Mouse (Mus musculus) CD4-positive, CD25-positive, alpha-beta regulatory T cell, adult 2 months (primary cell): ENCODE data around the gene Kctd11.

Experiments used
- DNase-seq: peaks from one replicate; pipeline ENCODE4 v3.0.0-alpha.2; 2012; ENCODE audit warnings: low read depth, low spot score

Kctd11 gene

DNA sequence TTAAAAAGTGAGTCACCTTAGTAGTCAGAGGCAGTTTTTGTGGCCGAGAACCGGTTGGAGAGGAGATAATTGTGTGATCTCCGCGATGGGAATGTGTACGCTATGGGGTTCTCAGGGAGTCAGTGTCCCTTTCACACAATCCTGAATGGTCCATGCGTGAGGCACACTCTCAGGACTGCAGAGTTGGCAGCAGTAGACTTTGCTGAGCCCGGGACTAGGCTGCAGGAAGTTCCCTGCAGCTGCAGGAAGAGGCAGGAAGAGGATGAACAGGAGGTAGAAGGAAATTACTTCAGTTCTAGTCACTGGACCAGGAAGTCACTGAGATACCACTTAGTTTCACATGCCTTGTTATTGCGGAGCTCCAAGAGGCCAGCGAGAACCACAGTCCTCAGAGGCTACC, 32.1 kb downstream of the Kctd11 start:
- DNase-seq, result no peak

DNA sequence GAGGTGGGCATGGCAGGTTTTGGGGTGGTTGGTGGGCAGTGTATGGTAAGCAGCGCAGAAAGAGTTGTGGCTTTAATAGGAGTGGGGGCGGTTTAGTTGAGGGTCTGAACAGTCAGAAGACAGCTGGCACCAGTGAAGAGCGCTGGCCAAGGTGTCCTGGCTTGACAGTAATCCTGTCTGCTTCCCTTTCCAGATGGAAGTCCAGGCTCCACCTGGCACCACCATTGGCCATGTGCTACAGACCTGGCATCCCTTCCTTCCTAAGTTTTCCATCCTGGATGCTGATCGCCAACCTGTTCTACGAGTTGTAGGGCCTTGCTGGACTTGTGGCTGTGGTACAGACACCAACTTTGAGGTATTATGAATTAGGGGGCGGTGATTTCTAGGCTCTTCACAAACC, 33.2 kb downstream of the Kctd11 start:
- no peak for DNase-seq

DNA sequence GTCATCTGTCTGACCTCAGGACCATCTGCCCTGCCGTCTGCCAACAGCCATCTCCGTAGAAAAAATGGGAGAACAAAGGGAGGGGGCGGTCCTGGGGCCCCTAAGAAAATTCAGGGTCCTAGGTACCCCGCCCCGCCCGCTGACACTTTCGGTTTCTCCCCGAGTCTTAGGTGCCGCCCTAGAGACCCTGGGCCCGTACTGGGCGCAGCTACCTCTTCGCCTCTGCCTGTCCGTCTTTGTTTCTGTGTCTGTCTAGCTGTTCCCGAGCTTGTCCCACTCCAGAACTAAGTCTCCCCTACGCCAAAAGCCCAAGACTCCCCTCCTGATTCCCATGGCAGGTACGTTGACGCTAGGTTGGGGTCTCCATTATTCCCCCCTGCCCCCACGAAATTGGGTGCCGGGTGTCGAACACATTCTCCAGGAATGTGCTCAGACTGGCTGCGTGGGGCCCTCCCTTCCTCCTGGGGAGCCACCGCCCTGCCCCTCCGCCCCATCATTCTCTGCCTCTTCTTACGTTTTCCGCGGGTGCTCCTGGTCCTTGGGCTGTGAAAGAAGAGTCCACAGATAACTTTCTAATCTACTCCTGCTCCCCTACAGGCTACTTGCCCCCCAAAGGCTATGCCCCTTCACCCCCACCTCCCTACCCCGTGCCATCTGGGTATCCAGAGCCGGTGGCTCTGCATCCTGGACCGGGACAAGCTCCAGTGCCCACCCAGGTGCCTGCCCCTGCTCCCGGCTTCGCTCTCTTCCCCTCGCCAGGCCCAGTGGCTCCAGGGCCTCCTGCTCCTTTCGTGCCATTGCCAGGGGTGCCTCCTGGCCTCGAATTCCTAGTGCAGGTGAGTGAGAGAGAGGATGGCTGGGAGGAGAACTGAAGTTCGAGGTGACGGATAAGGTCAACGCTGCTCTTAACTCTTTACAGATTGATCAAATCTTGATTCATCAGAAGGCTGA, 34.2 kb downstream of the Kctd11 start:
- peak; percentile 75 for DNase-seq

DNA sequence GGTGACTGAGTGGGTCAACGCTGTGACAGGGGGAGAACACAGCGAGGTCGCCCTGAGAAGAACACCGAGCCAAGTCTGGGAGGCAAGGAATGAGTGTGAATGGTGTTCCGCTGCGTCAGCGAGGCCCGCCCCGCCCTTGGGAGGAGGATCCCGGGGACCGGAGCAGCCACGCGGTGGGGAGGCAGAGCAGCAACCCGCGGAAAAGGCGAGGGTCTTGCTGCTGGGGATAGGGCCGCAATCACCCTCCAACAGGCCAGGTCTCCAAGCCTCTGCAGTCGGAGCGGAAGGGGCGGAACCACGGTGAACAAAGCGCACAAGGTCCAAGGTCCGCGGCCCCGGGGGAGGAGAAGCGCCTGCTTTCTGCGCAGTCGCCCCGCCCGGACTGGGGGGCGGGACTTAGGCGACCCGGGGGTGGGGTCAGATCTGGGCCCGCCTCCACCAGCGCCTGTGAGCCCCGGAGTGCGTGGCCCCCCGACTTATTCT, 35.0 kb downstream of the Kctd11 start, which contains the start of gene Plscr3:
Plscr3 (plus strand) TSS at position 179 of the 483 bp plus-strand sequence.
- peak; percentile 89 for DNase-seq

DNA sequence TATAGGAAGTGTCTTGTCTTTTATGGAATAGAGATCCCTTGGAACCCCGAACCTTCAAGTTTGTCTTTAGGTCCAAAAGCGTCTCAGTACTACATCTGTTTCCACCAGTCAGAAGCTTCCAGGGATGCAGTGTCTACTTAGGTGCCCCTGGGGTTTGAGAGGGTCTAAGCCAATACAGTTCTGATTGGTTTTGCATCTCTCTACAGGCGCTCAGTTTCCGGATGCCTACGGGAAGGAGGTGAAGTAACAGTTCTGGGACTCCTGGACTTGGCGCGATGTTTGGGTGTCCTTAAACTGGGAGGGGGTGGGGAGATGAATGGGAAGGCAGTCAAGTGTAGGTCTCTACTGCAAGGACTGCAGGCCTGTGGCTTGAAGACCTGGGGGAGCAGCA, 42.5 kb downstream of the Kctd11 start:
- no peak for DNase-seq

DNA sequence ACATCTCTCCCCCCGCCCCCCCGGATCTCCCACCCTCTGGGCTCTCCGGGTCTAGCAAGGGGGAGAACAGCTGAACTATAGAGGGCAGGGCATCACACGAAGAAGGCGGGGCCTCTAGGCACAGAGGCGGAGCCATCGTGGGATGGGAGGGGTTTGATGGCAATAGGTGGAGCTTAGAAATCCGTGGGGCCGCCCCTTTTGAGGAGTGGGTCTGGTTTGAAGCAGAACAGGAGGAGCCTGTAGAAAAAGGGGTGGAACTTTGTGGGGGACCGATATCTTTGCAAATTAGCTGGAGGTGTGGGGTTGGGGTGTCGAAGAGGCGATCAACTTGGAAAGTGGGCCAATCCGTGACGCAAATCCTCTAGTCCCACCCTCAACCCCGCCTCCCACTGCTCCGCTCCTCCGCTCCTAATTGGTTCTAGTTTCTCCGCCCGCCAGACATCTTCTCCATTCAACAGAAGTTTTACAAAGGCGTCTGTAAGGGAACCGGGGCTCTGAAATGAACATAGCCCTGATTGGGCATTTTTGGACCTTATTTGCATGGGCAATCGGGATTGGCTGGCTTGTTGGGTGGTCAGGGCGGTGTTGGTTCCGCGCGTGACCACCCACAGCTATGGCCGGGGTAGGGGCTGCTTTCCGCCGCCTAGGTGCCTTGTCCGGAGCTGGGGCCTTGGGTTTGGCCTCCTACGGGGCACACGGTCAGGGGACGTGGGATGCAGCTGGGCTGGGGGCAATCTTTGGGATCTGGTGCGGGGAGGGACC, 43.1 kb downstream of the Kctd11 start, which contains the start of gene Tmem256:
Tmem256 (plus strand) TSS at position 563 of the 762 bp plus-strand sequence.
- DNase-seq, result peak; percentile 96

DNA sequence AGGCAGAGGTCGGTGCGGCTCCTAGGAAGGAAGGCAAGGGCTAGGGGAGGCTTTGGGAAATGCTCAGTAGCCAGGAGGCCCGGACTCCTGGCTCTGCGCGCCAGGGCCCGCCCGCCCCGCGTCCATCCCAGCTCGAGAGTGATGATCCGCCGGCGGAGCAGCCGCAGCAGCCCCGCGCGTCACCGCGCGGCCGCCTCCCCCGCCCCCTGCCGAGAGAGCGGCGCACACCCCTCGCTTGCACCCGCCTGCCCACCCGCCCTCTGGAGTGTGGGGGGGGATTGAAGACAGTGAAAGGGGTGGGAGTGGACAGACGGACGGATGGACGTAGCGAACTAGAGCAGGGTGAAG, 43.6 kb downstream of the Kctd11 start, which contains the start of gene Nlgn2:
Nlgn2 (minus strand) TSS at position 181 of the 348 bp plus-strand sequence.
- DNase-seq, result peak; percentile 82

DNA sequence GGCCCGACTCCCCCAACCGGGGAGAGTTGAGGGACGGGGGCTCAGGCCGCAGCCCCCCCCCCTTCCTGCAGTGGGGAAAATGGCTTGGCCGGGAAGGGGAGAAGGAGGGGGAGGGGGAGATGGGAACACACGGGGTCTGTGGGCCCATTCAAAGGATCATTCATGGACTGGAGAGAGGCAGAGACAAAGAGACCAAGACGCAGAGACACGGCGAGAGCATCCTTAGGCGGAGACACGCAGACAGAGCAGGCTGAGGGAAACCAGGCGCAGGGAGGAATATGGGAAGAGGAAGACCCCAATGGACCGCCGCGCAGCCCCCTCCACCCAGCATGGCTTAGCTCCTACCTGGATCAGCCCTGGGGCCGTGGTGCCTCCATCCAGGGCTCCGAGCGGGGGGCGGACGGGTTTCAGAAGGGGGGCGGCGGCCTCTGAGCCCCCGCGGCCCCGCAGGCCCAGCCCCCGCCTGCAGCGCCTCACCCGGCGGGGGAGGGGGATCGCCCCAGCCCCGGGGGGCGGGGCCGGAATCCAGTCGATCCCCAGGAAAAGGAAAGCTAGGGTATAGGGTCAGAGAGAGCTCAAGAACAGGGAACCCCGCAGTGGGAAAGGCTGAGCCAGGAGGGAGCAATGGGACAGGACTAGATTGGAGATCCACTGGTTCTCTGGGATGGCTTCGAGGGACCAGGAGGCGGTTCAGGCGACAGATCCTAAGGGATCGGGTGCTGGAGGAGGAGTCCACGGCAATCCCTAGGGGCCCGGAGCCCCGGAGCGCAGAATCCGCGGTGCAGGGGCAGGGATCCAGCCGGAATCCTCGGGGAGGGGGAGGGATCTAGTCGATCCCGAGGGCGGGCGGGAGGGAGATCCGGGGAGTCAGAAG, 44.3 kb downstream of the Kctd11 start:
- DNase-seq, result peak; percentile 37

DNA sequence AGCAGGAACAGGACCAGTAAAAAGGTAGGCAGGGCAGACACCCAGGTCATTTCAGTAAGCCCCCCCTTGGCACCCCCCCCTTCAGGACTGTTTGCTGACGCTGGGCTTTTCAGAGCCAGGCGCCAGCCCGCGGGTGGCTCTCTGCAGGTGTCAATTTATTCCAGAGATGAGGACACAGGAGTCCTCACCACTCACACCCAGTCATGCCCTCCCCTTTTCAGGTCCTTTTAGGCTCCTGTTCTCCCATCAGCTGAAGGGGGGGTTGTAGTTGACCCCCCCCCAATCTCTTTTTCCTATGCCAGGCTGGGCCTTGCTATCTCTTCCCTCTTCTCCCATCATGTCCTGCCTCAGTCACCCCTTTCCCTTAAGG, 45.3 kb downstream of the Kctd11 start:
- peak; percentile 25 for DNase-seq

DNA sequence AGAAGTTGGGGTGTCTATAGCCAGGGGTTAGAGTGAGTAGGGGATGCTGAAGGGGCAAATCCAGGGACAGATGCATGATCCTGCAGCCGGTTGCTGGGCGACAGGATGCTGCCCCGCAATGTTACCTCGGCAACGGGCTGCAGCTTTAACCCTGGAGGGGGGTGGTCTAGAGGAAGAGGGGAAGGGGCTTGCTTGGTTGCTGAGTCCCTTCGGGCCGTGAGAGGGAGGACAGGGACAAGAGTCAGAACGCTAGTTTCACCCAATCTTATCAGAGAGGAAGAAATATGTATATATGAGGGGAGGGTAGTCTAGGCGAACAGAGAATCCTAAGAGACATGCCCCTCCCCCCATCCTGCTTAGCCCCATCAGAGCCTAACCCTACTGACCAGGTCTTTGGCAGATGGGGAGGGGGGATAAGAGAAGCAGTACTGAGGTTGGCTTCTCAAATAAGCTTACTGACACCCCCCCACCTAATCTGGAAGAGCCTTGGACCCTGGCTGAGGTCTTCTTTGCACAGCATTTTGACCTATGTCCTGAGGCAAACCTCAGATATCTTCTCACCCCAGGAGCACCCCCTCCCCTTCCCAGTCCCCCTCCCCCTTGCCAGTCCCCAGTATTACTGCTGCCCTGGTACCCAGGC, 45.8 kb downstream of the Kctd11 start:
- DNase-seq, result peak; percentile 26

DNA sequence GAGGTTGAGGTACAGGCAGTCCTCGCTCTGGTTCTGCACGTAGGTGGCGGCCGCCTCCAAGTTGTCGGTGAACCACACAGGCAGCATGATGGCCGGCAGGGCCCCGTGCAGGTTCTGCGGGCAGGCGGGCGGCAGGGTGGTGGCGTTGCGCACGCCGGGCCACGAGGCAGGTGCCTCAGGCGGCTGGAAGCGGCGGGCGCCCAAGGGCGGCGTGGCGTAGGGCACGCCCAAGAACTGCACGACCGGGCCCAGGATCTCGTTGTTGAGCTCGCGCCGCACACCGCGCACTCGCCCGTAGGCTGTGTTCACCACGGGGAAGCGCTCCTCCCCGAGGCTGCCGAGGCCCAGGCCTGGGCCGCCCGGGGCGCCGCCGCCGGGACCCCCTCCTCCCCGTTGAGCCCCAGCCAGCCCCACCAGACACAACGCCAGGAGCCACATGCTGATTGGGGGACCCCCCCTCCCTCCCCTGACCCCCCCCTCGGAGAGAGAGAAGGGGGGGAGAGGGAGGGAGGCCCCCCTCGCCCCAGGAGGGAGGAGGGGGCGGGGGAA, 47.1 kb downstream of the Kctd11 start:
- peak; percentile 78 for DNase-seq

DNA sequence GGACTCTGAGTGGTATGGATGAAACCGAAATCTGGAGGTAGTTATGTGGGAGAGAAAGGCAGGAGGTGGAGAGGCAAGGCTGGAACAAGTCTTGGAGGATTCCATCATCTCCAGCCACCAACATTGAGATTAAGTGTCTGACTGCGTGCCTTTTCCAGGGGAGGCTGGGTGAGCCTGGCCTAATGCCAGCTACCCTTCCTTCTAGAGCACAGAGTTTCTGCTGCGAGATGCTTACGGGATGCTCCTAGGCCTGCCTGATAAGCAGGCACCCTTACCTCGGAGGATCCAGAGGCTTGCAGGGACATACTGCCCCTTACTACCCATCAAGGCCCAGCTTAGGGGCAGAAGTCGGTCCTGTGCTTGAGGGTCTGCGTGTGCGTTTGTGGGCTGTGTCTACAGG, 47.7 kb downstream of the Kctd11 start:
- no peak for DNase-seq

DNA sequence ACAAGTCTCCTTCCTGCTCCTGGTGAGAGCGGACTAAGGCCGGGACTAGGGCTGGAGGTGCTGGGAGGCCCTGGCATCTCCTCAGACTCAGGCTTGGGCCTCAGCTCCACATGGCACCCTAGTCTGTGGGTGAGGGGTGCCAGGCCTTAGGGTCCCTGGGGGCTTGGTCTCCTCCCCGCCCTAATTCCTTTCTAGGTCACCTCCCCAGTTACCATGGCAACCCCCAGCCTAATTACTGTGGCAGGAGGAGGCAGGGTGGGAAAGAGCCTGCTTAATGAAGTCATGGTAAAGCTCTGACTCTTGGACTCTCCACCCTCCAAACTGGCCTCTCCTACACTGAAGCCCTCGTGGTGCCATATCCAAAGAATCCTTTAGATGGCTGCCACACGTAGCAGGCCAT, 52.4 kb downstream of the Kctd11 start:
- DNase-seq, result no peak
